Mouse (Mus musculus): ENCODE data around the gene Acsbg2.
"Not testable (repeated sequence)": the region's sequence is repeated elsewhere in the genome, so short reads cannot be mapped to it uniquely, and the experiment has no call there.

Acsbg2 gene

GRCm38 (mm10) chr17:56874237-56874636 lies at the start of gene Acsbg2:
Acsbg2 (minus strand) TSS chr17:56874447.
- no peak for DNase-seq (ENCODE audit: low read depth)

DNA sequence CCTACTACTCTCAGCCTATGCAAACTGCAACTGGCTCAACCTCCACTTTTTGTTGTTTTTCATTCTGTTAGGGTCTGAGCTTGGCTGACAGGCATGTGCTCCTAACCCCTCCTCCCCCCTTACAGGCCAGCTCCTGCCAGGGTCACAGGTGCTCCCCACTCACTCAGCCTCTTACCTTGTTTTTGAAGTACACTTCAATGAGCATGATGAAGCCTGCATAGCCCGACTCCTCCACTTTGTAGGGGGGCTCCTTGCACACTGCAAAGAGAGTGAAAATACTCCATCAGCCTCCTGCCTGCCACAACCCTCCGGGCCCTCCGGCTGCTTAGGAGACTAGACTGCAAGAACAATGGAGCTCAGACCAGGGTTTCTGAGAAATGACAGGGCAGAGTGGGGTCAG lies 45.5 kb upstream of the Acsbg2 start:
- DNase-seq (ENCODE audit: low read depth) = no peak

- DNase-seq (ENCODE audit: low read depth) = peak; percentile 81
These were observed 42.9 kb upstream of the Acsbg2 start for GRCm38 (mm10) chr17:56917166-56917565.

DNA sequence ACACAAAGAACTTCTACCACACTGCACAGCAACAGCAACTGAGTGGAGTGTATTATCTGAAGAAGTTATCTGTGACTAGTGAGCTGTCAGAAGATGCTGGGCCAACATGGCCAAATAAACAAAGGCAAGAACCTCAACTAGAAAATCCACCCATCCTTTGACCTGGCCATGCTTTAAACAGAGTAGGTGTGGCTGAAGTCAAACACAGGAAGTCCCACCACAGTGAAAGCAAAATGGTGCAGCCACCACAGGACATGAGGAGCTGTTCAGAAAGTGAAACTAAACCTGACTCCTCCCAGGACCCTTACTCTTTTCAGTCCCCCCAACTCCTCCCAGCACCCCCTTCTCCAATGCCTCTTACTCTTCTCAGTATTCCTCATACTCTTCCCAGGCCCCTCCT lies 39.2 kb upstream of the Acsbg2 start:
- DNase-seq (ENCODE audit: low read depth) = no peak

GRCm38 (mm10) chr17:56913023-56913422 lies 38.8 kb upstream of the Acsbg2 start:
- no peak for DNase-seq (ENCODE audit: low read depth)

GRCm38 (mm10) chr17:56909764-56910163 lies 35.5 kb upstream of the Acsbg2 start:
- not testable (repeated sequence) for DNase-seq (ENCODE audit: low read depth)

DNA sequence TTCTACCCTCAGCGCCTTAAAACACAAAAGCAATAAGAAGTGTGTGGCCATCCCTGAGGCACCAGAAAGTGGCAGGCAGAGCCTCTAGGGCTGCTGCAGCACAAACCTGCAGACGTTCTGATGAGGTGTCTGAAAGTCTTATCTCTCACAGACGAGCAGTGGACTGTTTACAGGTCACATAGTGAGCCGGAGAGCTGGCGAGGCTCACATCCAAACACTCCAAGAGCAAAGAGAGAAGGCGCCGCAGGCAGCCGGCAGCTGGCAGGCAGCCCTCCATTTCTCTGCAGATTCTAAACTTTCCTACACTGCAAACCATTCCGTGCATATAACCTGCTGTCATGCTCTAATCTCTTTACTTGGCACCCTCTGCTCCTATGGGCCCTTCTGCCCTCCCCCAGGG lies 33.6 kb upstream of the Acsbg2 start:
- DNase-seq (ENCODE audit: low read depth) = no peak

DNA sequence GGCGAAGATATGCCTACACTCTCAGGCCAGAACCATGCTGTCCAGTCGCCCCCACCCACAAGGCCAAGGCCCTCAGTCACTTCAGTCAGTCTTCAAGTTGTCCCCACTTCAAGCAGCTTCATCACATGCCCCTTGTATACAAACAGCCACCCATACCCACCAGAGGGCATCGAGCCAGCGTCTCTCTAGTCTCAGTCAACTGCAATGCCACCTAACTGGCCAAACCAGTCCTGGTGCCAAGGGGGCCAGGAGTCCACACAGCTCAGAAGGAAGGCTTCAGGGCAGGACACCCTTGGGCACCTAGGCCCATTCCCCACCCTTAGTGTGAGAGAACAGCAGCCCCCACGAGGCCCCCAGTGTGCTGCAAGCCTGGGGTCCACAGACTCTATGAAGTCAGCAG lies 32.8 kb upstream of the Acsbg2 start:
- DNase-seq (ENCODE audit: low read depth) = no peak

DNA sequence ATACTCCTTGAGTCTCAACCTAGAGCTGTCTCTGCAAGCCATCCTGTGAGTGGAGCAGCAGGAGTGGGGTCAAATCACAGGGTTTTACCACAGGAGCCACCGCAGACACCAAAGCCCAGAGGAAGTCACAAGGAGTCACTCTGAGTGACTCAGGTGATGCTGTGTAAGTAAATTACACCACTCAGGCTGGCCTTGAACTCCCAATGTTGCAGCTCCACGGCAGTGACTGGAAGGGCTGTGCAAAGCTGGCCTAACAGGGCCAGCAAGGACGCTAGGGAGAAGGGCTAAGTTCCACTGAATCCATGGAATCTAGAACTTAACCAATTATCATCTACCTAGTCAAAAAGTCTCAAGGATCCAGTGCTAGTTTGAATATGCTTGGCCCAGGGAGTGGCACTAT lies 31.9 kb upstream of the Acsbg2 start:
- DNase-seq (ENCODE audit: low read depth) = no peak

GRCm38 (mm10) chr17:56902698-56903097 lies 28.5 kb upstream of the Acsbg2 start:
- no peak for DNase-seq (ENCODE audit: low read depth)

- DNase-seq (ENCODE audit: low read depth) = peak; percentile 91
These were observed 23.5 kb upstream of the Acsbg2 start for GRCm38 (mm10) chr17:56897630-56898195.

- no peak for DNase-seq (ENCODE audit: low read depth)
These were observed 22.4 kb upstream of the Acsbg2 start for GRCm38 (mm10) chr17:56896513-56897129.

DNA sequence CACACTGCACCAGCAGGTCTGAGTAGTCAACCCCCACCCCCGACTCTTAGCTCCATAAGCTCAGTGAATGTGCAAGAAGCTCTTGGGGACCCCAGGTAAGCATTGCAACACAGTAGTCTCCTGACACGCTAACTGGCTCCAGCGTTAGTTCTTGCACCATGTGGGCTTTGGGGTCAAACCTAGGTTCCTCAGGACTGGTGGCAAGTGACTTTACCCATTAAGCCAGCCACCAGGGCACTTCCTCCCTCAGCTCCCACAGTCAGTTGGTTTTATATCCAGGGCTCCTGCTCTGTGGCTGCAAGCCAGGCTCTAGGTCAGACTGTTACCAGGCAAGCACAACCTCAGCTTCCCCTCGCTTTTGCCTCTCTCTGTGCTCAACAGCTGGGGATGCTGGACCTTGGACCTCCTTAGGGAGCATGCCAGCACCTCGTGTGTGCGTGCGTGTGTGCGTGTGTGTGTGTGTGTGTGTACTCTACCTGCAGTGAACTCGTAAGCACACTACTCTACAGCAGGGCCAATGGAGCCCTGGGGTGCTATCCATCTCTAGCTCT lies 21.2 kb upstream of the Acsbg2 start:
- no peak for DNase-seq (ENCODE audit: low read depth)

GRCm38 (mm10) chr17:56890018-56890417 lies 15.8 kb upstream of the Acsbg2 start:
- no peak for DNase-seq (ENCODE audit: low read depth)

GRCm38 (mm10) chr17:56888050-56888449 lies 13.8 kb upstream of the Acsbg2 start:
- no peak for DNase-seq (ENCODE audit: low read depth)

- DNase-seq (ENCODE audit: low read depth) = no peak
These were observed 10.6 kb upstream of the Acsbg2 start for GRCm38 (mm10) chr17:56884809-56885208.

GRCm38 (mm10) chr17:56884331-56884730 lies 10.1 kb upstream of the Acsbg2 start:
- peak; percentile 59 for DNase-seq (ENCODE audit: low read depth)

DNA sequence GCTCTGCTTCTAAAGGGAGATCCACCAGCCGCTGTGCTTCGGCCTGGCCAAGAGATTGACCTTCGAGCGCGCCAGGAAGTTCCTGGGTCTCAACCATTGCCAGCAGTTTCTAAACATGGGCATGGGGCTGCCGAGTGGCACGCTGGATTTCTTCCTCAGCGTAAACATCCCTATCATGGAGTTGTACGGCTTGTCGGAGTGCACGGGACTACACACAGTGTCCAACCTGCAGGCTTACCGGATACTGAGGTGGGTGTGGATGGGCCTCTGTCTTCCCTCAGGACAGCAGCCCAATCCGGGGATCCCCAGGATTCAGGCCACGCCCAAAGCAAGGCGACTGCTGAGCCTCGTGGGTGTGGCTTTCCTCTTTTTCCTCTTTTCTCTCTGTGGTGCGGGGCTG lies 9.4 kb upstream of the Acsbg2 start:
- no peak for DNase-seq (ENCODE audit: low read depth)

GRCm38 (mm10) chr17:56877426-56877825 lies 3.2 kb upstream of the Acsbg2 start:
- DNase-seq (ENCODE audit: low read depth) = no peak

GRCm38 (mm10) chr17:56876981-56877380 lies 2.7 kb upstream of the Acsbg2 start:
- DNase-seq (ENCODE audit: low read depth) = no peak

- DNase-seq (ENCODE audit: low read depth) = no peak
These were observed 2.2 kb upstream of the Acsbg2 start for GRCm38 (mm10) chr17:56876465-56876864.

DNA sequence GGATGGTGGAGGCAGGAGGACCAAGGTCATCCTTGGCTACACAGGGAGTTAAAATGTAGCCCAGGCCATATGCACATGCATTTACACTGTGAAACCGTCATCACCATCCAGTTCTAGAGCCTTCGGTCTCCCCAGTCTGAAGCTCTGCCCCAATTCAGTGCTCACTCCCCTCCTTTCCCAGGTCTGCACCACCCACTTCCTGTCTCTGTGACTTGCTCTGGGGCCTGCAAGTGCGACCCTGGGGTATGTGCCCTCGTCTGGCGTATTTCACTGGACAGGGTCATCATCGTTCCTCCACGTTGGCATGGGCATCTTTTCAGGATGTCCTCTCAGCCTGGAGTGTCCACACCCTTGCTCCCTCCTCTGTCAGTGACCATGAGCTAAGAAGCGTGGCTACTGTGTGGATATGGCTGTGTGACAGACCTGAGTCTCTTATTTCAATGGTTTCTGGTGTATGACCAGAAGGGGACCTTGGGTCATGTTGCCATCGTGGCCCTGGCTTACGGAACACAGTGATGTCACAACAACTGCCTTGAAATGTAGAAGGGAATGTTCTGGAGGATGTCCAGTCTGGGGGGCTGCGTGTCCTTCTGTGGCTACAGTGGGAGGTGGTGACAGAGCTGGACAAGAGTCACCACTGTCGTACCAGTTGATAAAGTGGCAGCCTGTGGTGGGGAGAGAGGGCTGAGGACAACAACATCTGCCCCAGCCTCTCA lies 847 bp upstream of the Acsbg2 start, which contains the start of gene 1700061G19Rik:
TSS of gene 1700061G19Rik (plus strand) at position 542 of the 716 bp plus-strand sequence.
- DNase-seq (ENCODE audit: low read depth) = no peak

DNA sequence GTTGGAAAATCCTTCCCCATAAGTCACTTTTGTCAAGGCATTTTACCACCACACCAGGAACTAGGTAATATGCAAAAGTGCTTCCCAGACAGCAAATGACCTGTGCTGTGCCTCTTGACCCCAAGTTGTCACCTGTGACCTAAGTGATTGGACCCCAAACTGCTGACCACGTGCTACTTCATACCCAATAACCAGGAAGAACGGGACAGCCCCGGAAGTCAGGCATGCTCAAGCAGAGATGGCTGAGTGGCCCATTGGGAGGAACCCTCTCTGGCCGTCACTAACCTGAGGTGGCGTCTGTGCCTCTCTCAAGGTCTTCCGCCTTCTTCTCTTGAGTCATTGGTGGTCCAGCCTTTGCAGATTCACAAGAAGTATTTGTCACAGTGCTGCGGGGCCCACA lies 1.7 kb downstream of the Acsbg2 start:
- no peak for DNase-seq (ENCODE audit: low read depth)

Data from NIH3T3 (cell line).